Mouse (Mus musculus) neural tube, embryonic 14.5 days (tissue): ENCODE results near the gene Rabl3. TPM values are rescaled to one million over a fixed set of nuclear protein-coding genes. Genes with fewer than 3 reads are reported as not detected.

ENCODE experiments used
- ATAC-seq: fragments of 200-750 bp; cut with Nextera tagmentation; 2 replicates; pipeline ENCODE4 v1.8.0; 2017; ENCODE audit warnings: low read depth, mild to moderate bottlenecking, moderate TSS enrichment, moderate library complexity
- H3K27ac ChIP-seq: fragments of 300-500 bp; sonication (generic); 2 replicates; pipeline ENCODE4 v1.5.1; 2014; ENCODE audit warnings: low read depth, mild to moderate bottlenecking, control low read depth, low read length, moderate library complexity, mixed read lengths
- H3K27me3 ChIP-seq: fragments of 300-500 bp; sonication (generic); 2 replicates; pipeline ENCODE4 v1.6.1; 2014; ENCODE audit warnings: low read length; ENCODE audit not compliant: control insufficient read depth, insufficient read depth
- H3K36me3 ChIP-seq: fragments of 300-500 bp; sonication (generic); 2 replicates; pipeline ENCODE4 v1.6.1; 2014; ENCODE audit warnings: low read length, mixed read lengths; ENCODE audit not compliant: control insufficient read depth, insufficient read depth
- H3K4me1 ChIP-seq: fragments of 300-500 bp; sonication (generic); 2 replicates; pipeline ENCODE4 v1.6.1; 2014; ENCODE audit warnings: low read length; ENCODE audit not compliant: control insufficient read depth, insufficient read depth
- H3K4me2 ChIP-seq: fragments of 300-500 bp; sonication (generic); 2 replicates; pipeline ENCODE4 v1.6.1; 2014; ENCODE audit warnings: mild to moderate bottlenecking, low read depth, low read length, control low read depth
- H3K4me3 ChIP-seq: fragments of 300-500 bp; sonication (generic); 2 replicates; pipeline ENCODE4 v1.5.1; 2014; ENCODE audit warnings: low read depth, low read length, control low read depth, mixed read lengths
- H3K9ac ChIP-seq: fragments of 300-500 bp; sonication (generic); replicated peaks from 2 replicates; pipeline ENCODE4 v1.6.1; 2014; ENCODE audit warnings: low read depth, mild to moderate bottlenecking, control low read depth, low read length, mixed read lengths
- H3K9me3 ChIP-seq: fragments of 300-500 bp; sonication (generic); 2 replicates; pipeline ENCODE4 v1.6.1; 2016; ENCODE audit warnings: low read length; ENCODE audit not compliant: control insufficient read depth
- WGBS: fragments of 180-500 bp; shearing (Covaris S2); extraction: QIAGEN DNeasy Blood & Tissue Kit; methylation state at CpG from one replicate; pipeline ENCODE4 v1.1.7; 2014; 5-methylcytosine and 5-hydroxymethylcytosine counted together
- polyA plus RNA-seq: library from polyadenylated mRNA; unstranded; fragments of >200 nt; fragmentation: Nextera tagmentation; extraction: Ambion mirVana; gene quantifications from 2 replicates; pipeline ENCODE4 v1.2.1, GENCODE M21; 2014

The Rabl3 gene
- polyA plus RNA-seq, 1 experiment from 2014 or later: 16.3 TPM

DNA sequence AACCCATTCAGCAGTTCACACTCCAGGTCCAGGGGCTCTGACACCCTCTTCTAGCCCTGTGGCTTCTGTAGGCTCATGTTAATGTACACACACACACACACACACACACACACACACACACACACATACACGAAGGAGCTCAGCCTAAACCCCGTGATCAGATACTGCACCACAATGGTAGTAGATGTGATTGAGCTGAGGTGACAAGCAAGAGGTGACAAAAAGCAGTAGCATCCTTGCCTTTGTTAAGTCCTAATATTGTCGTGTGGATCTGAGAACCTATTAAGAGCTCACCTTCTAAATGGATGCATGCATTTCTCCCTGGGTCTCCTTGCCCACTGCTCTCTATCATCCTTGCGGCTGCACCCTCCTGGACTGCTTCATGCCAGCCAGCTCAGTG, 41.0 kb downstream of the Rabl3 start:
- no peaks in the 10 kb centered on the region for H3K27me3 ChIP-seq
- no peaks in the 10 kb centered on the region for H3K9me3 ChIP-seq
- no peak overlapping the region for H3K27ac ChIP-seq
- H3K4me2 ChIP-seq: no peak overlapping the region
- H3K4me1 ChIP-seq: peaks cover 4% of the 10 kb centered on the region
- H3K4me3 ChIP-seq: no peak overlapping the region
- 92% methylated on average over 4 of the region's 4 CpGs for WGBS
- H3K36me3 ChIP-seq: no peaks in the 10 kb centered on the region
- no peak for ATAC-seq
- H3K9ac ChIP-seq: no peak overlapping the region

DNA sequence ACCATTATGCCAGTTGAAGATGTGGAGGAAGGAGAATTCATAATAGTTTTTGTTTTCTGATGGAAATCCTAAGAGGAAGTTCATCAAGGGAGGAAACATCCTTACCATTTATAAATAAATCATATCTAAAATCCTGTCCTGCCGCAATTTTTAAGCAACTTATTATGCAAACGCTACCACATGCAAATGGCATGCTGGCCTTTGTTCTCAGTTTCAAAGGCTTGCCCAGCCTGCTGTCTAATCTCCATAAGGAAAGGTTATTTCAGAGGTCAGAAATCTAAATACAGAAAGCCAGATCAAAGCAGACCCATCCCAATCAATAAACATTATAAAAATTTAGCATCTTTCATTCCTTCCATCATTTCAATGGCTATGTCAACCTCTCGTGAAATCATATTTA, 42.2 kb downstream of the Rabl3 start:
- H3K9me3 ChIP-seq: no peaks in the 10 kb centered on the region
- H3K27me3 ChIP-seq: no peaks in the 10 kb centered on the region
- no peak for ATAC-seq
- no peak overlapping the region for H3K4me3 ChIP-seq
- peaks cover 4% of the 10 kb centered on the region for H3K4me1 ChIP-seq
- WGBS: 46% methylated on average over 3 of the region's 3 CpGs
- H3K9ac ChIP-seq: no peak overlapping the region
- no peaks in the 10 kb centered on the region for H3K36me3 ChIP-seq
- no peak overlapping the region for H3K27ac ChIP-seq
- H3K4me2 ChIP-seq: no peak overlapping the region

DNA sequence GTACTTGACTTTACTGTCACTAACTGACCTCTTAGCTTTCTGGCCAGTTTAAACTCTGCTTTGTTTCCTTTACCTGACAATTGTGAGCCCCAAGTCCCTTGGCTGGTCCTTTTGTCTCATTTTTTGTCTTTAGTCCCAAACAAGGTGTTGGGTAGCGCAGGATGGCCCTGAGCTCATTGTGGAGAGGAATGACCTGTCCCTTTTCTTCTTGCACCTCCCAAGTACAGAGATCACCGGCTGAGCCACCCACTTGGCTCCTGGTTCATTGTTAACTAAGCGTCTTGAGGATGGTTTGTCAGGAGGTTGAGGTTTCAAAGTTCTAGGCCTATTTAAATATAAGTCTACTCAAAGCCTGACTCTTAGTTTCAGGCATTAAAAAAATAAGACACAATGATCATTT, 43.6 kb downstream of the Rabl3 start:
- Histone ChIP-seq H3K4me1 (peaks cover 4% of the 10 kb centered on the region), H3K36me3 (no peaks in the 10 kb centered on the region), H3K27me3 (no peaks in the 10 kb centered on the region), H3K4me3 (no peak overlapping the region), H3K4me2 (peak overlapping the region; percentile 45; the same call in 1 of the 2 replicates), H3K9me3 (no peaks in the 10 kb centered on the region), H3K9ac (no peak overlapping the region), H3K27ac (peak overlapping the region; percentile 92)
- 72% methylated on average over 3 of the region's 3 CpGs for WGBS
- ATAC-seq: no peak

DNA sequence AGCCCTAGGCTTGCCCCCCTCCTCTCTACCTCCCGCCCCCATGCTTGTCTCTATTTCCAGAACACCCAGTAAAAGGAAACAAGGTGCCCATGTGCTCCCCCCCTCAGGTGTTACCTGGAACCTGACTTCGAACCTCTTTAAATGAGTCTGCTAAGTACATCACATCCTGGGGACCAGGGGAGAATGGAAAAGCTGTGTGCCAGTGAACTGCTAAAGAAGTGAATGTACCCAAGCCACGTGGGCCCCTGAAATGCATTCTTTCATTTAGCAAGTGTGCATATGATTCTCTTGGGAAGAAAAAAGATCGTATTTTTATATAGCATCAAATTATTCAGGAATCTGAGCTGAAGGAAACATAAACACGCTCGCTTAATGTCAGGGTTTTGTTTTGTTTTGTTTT, 44.1 kb downstream of the Rabl3 start:
- Histone ChIP-seq H3K9me3 (no peaks in the 10 kb centered on the region), H3K27ac (peak overlapping the region; percentile 92), H3K4me2 (peak overlapping the region; percentile 45; the same call in 1 of the 2 replicates), H3K4me3 (no peak overlapping the region; the same call in 1 of the 2 replicates), H3K4me1 (peaks cover 4% of the 10 kb centered on the region), H3K36me3 (no peaks in the 10 kb centered on the region), H3K9ac (no peak overlapping the region; the same call in 1 of the 2 replicates), H3K27me3 (no peaks in the 10 kb centered on the region)
- 26% methylated on average over 6 of the region's 6 CpGs for WGBS
- no peak for ATAC-seq

DNA sequence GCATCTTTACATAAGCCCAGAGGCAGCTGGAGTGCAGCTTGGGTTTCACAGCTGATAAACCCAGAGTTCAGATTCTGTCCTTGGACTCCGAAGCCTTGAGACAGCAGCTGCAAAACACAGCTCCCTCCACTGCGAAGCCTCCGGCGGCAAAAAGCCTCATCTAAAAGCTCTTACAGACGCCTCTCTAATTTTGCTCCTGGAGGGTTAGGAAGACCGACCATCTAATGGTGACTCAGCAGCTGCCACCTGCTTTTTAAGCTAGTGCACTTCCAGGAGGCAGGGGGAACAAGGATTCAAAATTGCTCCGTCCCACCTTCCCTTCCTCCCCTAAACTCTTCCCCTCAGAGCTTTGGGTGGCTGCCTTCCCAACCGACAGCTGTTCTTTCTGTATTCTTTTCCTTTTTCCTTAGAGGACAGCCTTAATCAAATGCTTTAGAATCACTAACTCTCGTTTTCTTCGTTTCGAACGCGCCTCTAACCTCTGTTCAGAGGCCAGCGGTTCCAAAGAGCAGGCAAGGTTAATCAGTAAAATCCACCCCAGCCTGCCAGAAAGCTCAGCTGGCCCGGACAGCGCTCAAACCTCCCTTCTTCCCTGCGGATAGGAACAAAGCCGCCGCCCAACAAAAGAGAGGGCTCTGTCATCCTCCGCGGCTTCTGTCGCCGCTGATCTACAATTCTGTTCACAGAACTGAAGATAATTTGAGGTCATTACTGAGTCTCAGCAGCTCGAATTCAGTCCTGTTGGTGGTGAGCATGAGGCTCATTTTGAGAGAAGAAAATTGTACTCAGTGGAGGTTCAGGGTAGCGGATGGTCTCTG, 44.7 kb downstream of the Rabl3 start:
- H3K27me3 ChIP-seq: no peaks in the 10 kb centered on the region
- 1% methylated on average over 25 of the region's 25 CpGs for WGBS

DNA sequence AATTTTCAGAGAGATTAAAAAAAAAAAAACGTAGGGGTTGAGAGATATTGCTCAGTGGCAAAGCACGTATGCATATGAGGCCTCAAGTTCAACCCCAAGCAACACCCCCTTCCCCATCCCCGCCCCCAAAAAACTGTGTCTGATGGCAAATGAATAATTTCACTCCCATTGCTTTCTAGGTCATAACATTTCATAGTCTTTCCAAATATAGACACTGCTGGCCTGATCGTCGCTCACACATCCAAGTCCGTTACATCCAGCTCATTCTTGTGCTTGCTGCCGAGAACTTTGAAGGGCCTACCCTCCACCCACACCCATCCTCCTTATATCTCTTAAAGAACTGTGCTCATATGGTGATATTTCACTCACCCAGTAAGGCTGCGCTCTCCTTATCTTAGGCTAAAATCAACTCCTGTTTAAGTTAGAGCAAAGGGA, 45.5 kb downstream of the Rabl3 start:
- H3K36me3 ChIP-seq: no peaks in the 10 kb centered on the region
- 43% methylated on average over 8 of the region's 8 CpGs for WGBS
- peak; percentile 56 for ATAC-seq
- H3K4me3 ChIP-seq: no peak overlapping the region
- H3K27me3 ChIP-seq: no peaks in the 10 kb centered on the region
- H3K27ac ChIP-seq: peak overlapping the region; percentile 92
- peak overlapping the region; percentile 45; the same call in 1 of the 2 replicates for H3K4me2 ChIP-seq
- H3K9ac ChIP-seq: no peak overlapping the region
- no peaks in the 10 kb centered on the region for H3K9me3 ChIP-seq
- peaks cover 4% of the 10 kb centered on the region for H3K4me1 ChIP-seq

More for the DNA sequence above, 44.7 kb downstream of the Rabl3 start:
- Histone ChIP-seq H3K4me2 (peak overlapping the region; percentile 45), H3K9ac (peak overlapping the region; percentile 46), H3K4me3 (peak overlapping the region; percentile 16; the same call in 1 of the 2 replicates), H3K4me1 (peaks cover 4% of the 10 kb centered on the region), H3K27ac (peak overlapping the region; percentile 92), H3K36me3 (no peaks in the 10 kb centered on the region), H3K9me3 (no peaks in the 10 kb centered on the region)
- ATAC-seq: peak; percentile 85

DNA sequence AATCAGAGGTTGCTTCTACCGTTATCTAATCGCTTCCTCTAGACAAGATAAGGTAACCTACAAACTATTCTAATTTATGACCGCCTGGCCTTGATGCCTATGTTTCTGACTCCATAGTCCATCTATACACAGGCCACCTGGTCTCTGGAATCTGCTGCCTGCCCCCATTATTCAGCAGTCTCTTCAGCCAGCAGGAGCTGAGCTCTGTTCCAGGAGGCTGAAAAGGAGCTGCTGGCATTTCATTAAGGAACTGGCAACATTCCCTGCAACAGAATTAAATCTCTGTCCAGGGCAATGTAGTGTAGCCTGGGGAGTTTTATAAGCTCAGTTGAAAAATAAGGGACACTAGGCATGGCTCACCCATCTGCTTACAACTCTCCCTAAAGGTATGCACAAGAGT, 51.2 kb downstream of the Rabl3 start:
- Histone ChIP-seq H3K9me3 (no peaks in the 10 kb centered on the region), H3K4me3 (no peak overlapping the region), H3K27me3 (no peaks in the 10 kb centered on the region), H3K27ac (no peak overlapping the region), H3K36me3 (no peaks in the 10 kb centered on the region), H3K4me2 (no peak overlapping the region), H3K4me1 (no peaks in the 10 kb centered on the region), H3K9ac (no peak overlapping the region)
- peak; percentile 31; the same call in 1 of the 2 replicates for ATAC-seq
- 65% methylated on average over 3 of the region's 3 CpGs for whole genome bisulfite sequencing

DNA sequence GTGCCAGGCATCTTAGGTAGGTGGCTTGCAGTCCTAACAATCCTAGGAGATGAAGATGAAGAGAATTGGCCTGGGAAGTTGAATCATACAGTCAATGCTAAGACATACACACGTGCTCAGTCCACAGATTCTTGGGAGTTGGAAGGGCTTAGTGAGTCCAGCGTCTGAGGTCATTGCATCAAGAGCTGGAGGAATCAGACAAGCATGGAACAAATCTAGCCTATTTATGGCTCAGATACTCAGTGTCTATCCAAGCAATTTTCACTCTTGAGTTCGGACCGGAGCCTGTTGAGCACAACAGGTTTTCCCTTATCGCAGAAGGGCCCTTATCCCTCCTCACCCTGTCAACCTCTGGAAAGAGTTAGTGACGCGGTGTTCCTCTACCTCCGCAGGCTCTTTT, 51.9 kb downstream of the Rabl3 start:
- Histone ChIP-seq H3K4me2 (no peak overlapping the region), H3K4me3 (no peak overlapping the region), H3K27me3 (no peaks in the 10 kb centered on the region), H3K4me1 (no peaks in the 10 kb centered on the region), H3K9ac (no peak overlapping the region), H3K9me3 (no peaks in the 10 kb centered on the region), H3K27ac (no peak overlapping the region), H3K36me3 (no peaks in the 10 kb centered on the region)
- ATAC-seq: no peak
- WGBS: 96% methylated on average over 8 of the region's 8 CpGs

DNA sequence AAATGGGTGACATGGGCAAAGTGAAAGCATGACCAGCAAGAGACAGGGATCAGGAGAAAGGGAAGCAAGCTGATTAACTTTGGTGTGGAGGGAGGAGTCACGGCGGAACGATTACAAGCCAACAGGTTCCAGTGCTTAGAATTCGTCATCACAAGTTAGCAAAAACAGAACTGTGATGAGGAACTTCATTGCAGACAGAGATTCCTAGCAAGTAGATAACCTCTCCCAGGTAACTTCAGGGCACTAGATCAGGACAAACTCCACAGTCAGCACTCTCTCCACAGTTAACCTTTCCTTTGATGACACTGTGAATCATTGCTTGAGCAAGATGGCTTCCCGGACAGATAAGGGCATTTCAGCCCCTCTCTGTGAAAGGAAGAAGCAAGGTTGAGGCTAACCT, 57.7 kb downstream of the Rabl3 start:
- 82% methylated on average over 5 of the region's 5 CpGs for WGBS
- Histone ChIP-seq H3K4me3 (no peak overlapping the region), H3K27ac (no peak overlapping the region), H3K4me1 (no peaks in the 10 kb centered on the region), H3K36me3 (no peaks in the 10 kb centered on the region), H3K9ac (no peak overlapping the region), H3K9me3 (no peaks in the 10 kb centered on the region), H3K27me3 (no peaks in the 10 kb centered on the region), H3K4me2 (no peak overlapping the region)
- no peak for ATAC-seq
